Mouse (Mus musculus) neural tube, embryonic 11.5 days (tissue): ENCODE results near the gene Igflr1. TPM values are rescaled to one million over a fixed set of nuclear protein-coding genes. Genes with fewer than 3 reads are reported as not detected.

Experiments
- ATAC-seq: fragments of 200-750 bp; cut with Nextera tagmentation; 2 replicates; pipeline ENCODE4 v1.8.0; 2017; ENCODE audit warnings: moderate number of reproducible peaks, mild to moderate bottlenecking, moderate TSS enrichment, moderate library complexity; ENCODE audit not compliant: insufficient read depth, low FRiP score, low TSS enrichment
- DNase-seq: peaks from one replicate; pipeline ENCODE4 v3.0.0-alpha.2; 2015; ENCODE audit warnings: low spot score
- H3K27ac ChIP-seq: fragments of 300-500 bp; sonication (generic); 2 replicates; pipeline ENCODE4 v1.5.1; 2014; ENCODE audit warnings: low read depth, mild to moderate bottlenecking, low read length
- H3K27me3 ChIP-seq: fragments of 300-500 bp; sonication (generic); 2 replicates; pipeline ENCODE4 v1.6.1; 2014; ENCODE audit warnings: mild to moderate bottlenecking, low read length, mixed read lengths; ENCODE audit not compliant: control insufficient read depth, insufficient read depth
- H3K36me3 ChIP-seq: fragments of 300-500 bp; sonication (generic); 2 replicates; pipeline ENCODE4 v1.6.1; 2014; ENCODE audit warnings: mild to moderate bottlenecking, low read length, moderate library complexity, mixed read lengths; ENCODE audit not compliant: control insufficient read depth, insufficient read depth
- H3K4me1 ChIP-seq: fragments of 300-500 bp; sonication (generic); 2 replicates; pipeline ENCODE4 v1.6.1; 2014; ENCODE audit warnings: low read length, mixed read lengths; ENCODE audit not compliant: control insufficient read depth, insufficient read depth
- H3K4me2 ChIP-seq: fragments of 300-500 bp; sonication (generic); 2 replicates; pipeline ENCODE4 v1.6.1; 2014; ENCODE audit warnings: low read depth, mild to moderate bottlenecking, moderate library complexity
- H3K4me3 ChIP-seq: fragments of 300-500 bp; sonication (generic); 2 replicates; pipeline ENCODE4 v1.5.1; 2014; ENCODE audit warnings: low read depth, low read length
- H3K9ac ChIP-seq: fragments of 300-500 bp; sonication (generic); 2 replicates; pipeline ENCODE4 v1.6.1; 2014; ENCODE audit warnings: mild to moderate bottlenecking, low read length
- H3K9me3 ChIP-seq: fragments of 300-500 bp; sonication (generic); 2 replicates; pipeline ENCODE4 v1.6.1; 2016; ENCODE audit warnings: low read length; ENCODE audit not compliant: control insufficient read depth
- WGBS: fragments of 180-500 bp; shearing (Covaris S2); extraction: QIAGEN DNeasy Blood & Tissue Kit; methylation state at CpG from one replicate; pipeline ENCODE4 v1.1.7; 2014; 5-methylcytosine and 5-hydroxymethylcytosine counted together
- polyA plus RNA-seq: library from polyadenylated mRNA; unstranded; fragments of >200 nt; fragmentation: Nextera tagmentation; extraction: Ambion mirVana; gene quantifications from 2 replicates; pipeline ENCODE4 v1.2.1, GENCODE M21; 2014

The Igflr1 gene
- polyA plus RNA-seq, 1 experiment from 2014 or later = 3.6 TPM

DNA sequence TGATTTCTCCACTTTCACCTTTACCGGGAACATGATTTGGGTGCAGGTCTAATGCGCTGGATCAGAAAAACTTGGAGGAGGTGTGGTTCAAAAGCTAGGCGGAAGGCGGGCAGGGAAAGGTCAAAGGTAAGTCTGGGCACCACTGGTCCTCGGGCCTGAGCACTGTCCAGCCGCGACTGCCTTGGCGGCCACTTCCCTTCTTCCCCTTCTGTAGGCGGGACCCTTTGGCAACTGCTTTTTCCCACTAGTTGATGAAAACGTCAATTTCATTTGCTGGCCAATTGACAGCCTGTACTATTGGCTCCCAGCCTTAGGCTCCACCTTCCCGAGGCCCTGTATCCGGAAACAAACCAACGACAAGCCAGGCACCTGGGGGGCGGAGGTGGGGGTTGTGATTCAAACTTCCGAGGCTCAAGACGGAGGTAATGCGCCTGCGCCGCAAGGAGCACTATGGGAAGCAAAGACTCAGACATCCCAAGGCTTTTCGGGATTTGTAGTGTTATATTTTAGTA is 5.7 kb upstream of the Igflr1 start, which contains the start of gene Lin37:
TSS of gene Lin37 (minus strand) at position 396 of the 512 bp plus-strand sequence.
- Histone ChIP-seq H3K9ac (peak within 1 kb of the TSS; percentile 52), H3K9me3 (no peaks in the 10 kb centered on the region), H3K27ac (no peak within 1 kb of the TSS), H3K4me3 (peak within 1 kb of the TSS; percentile 49), H3K36me3 (peaks cover 15% of the 10 kb centered on the region), H3K27me3 (no peaks in the 10 kb centered on the region), H3K4me2 (peak within 1 kb of the TSS; percentile 90), H3K4me1 (peaks cover 11% of the 10 kb centered on the region)
- peak; percentile 84 for ATAC-seq
- peak; percentile 96 for DNase-seq
- under 1% methylated on average over 20 of the region's 20 CpGs for WGBS

DNA sequence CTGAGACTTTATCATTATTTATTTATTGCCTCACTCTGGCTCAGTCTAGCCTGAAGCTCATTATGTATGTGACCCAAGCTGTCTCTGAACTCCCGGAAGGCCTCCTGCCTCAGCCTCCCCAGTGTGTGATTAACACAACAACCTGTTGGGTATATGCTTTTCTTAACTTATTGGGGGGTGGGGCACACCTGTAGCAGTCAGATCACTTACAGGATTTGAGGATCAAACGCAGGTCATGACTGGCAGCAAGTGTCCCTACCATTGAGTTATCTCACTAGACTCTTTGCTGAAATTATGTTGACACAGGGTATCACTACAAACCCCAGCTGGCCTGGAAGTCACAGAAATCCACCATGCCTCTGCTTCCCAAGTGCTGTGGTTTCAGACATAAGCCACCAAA is 4.9 kb upstream of the Igflr1 start:
- Histone ChIP-seq H3K27me3 (no peaks in the 10 kb centered on the region), H3K4me3 (no peak overlapping the region), H3K9me3 (no peaks in the 10 kb centered on the region), H3K27ac (no peak overlapping the region), H3K4me2 (no peak overlapping the region), H3K4me1 (peaks cover 11% of the 10 kb centered on the region), H3K36me3 (peaks cover 10% of the 10 kb centered on the region), H3K9ac (no peak overlapping the region)
- no peak for ATAC-seq
- WGBS = 66% methylated on average over 2 of the region's 2 CpGs
- DNase-seq = no peak

DNA sequence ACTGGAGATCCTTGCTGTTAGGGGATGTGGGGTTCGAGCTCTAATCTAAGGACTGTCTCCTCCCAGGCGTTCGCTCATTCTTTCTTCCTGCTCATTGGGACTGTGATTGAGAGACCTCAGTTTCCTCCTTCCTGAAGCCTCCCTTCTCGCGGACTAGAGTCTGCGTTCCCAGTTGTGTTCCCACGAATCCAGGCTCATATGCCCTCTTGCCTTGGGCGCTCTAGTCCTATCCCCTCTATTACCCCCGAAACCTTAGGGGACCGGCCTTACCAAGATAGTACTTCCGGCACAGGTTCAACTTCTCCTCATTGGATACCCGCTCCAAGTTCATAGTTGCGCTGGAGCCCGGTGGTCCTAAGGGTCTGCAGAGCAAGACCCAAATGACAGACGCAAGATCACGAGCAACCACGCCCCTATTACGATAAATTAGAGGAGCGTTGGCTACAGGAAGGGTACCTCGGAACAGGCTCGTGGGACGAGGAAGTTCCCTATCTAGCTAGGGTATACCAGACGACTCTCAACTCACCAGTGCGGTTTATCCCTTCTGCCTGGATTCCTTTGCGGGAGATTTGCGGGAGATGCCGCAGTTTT is 2.6 kb upstream of the Igflr1 start:
- no peak for ATAC-seq
- H3K36me3 ChIP-seq = no peaks in the 10 kb centered on the region
- no peaks in the 10 kb centered on the region for H3K9me3 ChIP-seq
- 3% methylated on average over 27 of the region's 27 CpGs for WGBS
- H3K4me3 ChIP-seq = peak overlapping the region; percentile 80
- no peaks in the 10 kb centered on the region for H3K27me3 ChIP-seq
- peak overlapping the region; percentile 83 for H3K4me2 ChIP-seq
- peak overlapping the region; percentile 52 for H3K9ac ChIP-seq
- H3K4me1 ChIP-seq = peaks cover 11% of the 10 kb centered on the region
- 0 out of 2 replicates have a peak overlapping the region, but pooled peaks have one; percentile 11 for H3K27ac ChIP-seq
- peak; percentile 25 for DNase-seq

DNA sequence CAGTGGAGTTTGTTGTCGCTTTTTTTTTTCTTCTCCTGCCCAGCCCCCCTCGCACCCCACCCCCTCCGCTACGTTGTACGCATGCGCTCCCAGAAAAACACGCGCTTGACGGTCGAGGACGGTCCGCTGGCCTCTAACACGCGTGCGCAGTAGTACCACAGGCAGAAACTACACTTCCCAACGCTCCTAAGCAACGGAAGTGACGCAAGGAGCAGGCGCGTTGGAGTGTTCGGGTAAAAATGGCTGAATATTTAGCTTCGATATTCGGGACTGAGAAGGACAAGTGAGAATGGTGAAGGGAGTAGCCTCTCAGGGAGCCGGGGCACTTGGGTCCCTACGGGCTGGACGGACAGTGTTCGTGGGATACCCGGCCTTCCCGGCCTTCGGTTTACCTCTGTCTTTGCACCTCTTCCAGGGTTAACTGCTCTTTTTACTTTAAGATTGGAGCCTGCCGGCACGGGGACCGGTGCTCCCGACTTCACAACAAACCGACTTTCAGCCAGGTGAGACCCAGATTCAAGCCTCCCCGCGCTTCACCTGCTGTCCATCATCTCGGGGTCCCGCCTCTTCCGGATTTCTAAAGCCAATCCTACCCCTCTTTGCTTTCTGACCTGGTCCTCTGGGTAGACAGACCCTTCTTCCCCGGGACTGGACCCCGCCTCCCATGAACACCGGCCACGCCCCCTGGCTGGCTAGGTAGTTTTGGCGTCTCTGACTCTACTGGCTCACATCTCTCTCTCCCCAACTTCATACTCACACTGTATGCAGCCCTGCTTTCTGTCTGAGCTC is 1.9 kb upstream of the Igflr1 start, which contains the start of the genes U2af1l4, Gm49396 and Psenen:
TSS of gene U2af1l4 (plus strand) at position 185 of the 789 bp plus-strand sequence.
TSS of gene Gm49396 (plus strand) at position 228 of the 789 bp plus-strand sequence.
TSS of gene Psenen (minus strand) at position 511 of the 789 bp plus-strand sequence.
- Histone ChIP-seq H3K4me3 (peak within 1 kb of the TSS; percentile 80), H3K9me3 (no peaks in the 10 kb centered on the region), H3K27me3 (no peaks in the 10 kb centered on the region), H3K4me1 (peaks cover 11% of the 10 kb centered on the region), H3K36me3 (peaks cover 3% of the 10 kb centered on the region), H3K27ac (peak within 1 kb of the TSS; percentile 90), H3K9ac (peak within 1 kb of the TSS; percentile 79), H3K4me2 (peak within 1 kb of the TSS; percentile 83)
- WGBS = under 1% methylated on average over 45 of the region's 45 CpGs
- ATAC-seq = peak; percentile 79
- peak; percentile 97 for DNase-seq

DNA sequence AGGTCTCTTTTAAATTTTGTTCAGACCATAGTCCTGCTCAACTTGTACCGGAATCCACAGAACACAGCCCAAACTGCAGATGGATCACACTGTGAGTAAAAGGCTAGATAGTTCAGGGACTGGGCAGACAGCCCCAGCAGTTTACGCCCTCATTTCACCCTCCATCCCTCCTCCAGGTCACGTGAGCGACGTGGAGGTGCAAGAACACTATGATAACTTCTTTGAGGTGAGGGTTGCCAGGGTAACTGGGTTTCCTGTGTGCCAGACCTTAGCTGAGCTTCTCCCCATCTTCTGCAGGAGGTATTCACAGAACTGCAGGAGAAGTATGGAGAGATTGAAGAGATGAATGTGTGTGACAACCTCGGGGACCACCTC is 1.3 kb upstream of the Igflr1 start:
- Histone ChIP-seq H3K4me1 (peaks cover 6% of the 10 kb centered on the region; the same call in 1 of the 2 replicates), H3K36me3 (peaks cover 3% of the 10 kb centered on the region), H3K4me2 (peak overlapping the region; percentile 61), H3K9ac (peak overlapping the region; percentile 79), H3K9me3 (no peaks in the 10 kb centered on the region), H3K4me3 (peak overlapping the region; percentile 80), H3K27me3 (no peaks in the 10 kb centered on the region), H3K27ac (no peak overlapping the region)
- DNase-seq = no peak
- WGBS = 26% methylated on average over 6 of the region's 6 CpGs
- no peak for ATAC-seq

DNA sequence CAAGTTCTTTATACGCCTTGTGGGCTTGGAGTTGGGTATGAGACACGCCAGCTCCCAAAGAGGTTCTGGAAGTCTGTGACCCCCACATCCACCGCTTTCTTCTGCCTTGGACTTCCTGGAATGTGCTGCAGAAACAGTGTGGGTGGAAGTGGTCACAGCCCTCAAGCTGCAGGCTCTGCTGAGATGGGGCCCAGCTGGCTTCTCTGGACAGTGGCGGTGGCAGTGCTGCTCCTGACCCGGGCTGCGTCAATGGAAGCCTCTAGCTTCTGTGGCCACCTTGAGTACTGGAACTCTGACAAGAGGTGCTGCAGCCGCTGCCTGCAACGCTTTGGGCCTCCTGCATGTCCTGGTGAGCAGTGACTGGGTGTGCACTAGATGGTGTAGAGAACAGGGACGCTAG is 806 bp downstream of the Igflr1 start:
- peaks cover 16% of the 10 kb centered on the region for H3K36me3 ChIP-seq
- H3K27ac ChIP-seq = no peak overlapping the region
- no peak overlapping the region for H3K9ac ChIP-seq
- H3K4me3 ChIP-seq = no peak overlapping the region
- H3K4me1 ChIP-seq = peaks cover 6% of the 10 kb centered on the region; the same call in 1 of the 2 replicates
- ATAC-seq (no peak), DNase-seq (no peak)
- no peaks in the 10 kb centered on the region for H3K27me3 ChIP-seq
- 91% methylated on average over 9 of the region's 9 CpGs for WGBS
- no peak overlapping the region for H3K4me2 ChIP-seq
- H3K9me3 ChIP-seq = no peaks in the 10 kb centered on the region

DNA sequence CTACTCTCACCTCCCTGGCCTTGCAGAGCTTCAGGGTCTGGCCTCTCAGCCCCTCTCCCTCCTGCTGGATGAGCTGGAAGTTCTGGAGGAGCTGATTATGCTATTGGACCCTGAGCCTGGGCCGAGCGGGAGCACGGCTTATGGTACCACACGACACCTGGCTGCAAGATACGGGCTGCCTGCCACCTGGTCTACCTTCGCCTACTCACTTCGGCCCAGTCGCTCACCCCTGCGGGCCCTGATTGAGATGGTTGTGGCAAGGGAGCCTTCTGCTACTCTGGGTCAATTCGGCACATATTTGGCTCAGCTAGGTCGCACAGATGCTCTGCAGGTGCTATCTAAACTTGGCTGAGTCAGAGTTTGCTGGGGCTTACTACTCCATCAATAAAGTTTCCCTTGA is 2.3 kb downstream of the Igflr1 start:
- Histone ChIP-seq H3K36me3 (peaks cover 19% of the 10 kb centered on the region), H3K27ac (no peak overlapping the region), H3K4me1 (0 out of 2 replicates have a peak, but pooled peaks cover 4% of the 10 kb centered on the region), H3K9me3 (no peaks in the 10 kb centered on the region), H3K4me2 (no peak overlapping the region), H3K27me3 (no peaks in the 10 kb centered on the region), H3K4me3 (no peak overlapping the region), H3K9ac (no peak overlapping the region)
- DNase-seq (no peak), ATAC-seq (no peak)
- 92% methylated on average over 11 of the region's 11 CpGs for WGBS

DNA sequence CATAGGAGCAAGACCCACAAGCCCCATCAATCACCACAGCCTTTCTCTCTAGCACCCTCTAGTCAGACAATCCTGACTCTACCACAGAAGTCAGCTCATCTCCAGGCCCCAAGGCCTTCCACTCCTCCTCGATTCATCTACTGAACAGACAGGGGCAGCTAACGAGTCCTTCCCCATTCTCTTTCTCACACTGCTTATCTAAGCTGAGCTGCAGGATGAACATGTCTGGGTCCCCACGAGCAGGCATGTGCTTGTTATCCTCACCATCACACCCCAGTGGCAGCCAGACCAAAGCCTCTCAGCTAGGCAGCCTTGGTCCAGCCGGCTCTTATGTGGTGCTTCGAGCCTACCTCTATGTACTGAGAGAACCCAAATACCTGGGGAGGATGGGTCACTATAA is 7.2 kb downstream of the Igflr1 start:
- 89% methylated on average over 5 of the region's 5 CpGs for WGBS
- no peak overlapping the region for H3K4me2 ChIP-seq
- DNase-seq = no peak
- H3K4me3 ChIP-seq = no peak overlapping the region
- no peaks in the 10 kb centered on the region for H3K4me1 ChIP-seq
- no peak overlapping the region for H3K27ac ChIP-seq
- H3K36me3 ChIP-seq = peaks cover 48% of the 10 kb centered on the region
- no peaks in the 10 kb centered on the region for H3K9me3 ChIP-seq
- no peak for ATAC-seq
- no peak overlapping the region for H3K9ac ChIP-seq
- H3K27me3 ChIP-seq = no peaks in the 10 kb centered on the region
